Mouse (Mus musculus) ES-Bruce4 (cell line): Measurements from ENCODE around the gene Aco1. TPM values are rescaled to one million over a fixed set of nuclear protein-coding genes. Genes with fewer than 3 reads are reported as not detected.

Experiments used
- H3K27ac ChIP-seq: 2 replicates; pipeline ENCODE4 v1.5.1; 2012; ENCODE audit warnings: low read length, inconsistent platforms; ENCODE audit not compliant: insufficient read depth
- H3K27me3 ChIP-seq: 2 replicates; pipeline ENCODE4 v1.6.1; 2012; ENCODE audit warnings: mild to moderate bottlenecking, low read length, inconsistent platforms; ENCODE audit not compliant: control insufficient read depth, poor library complexity, insufficient read depth, severe bottlenecking
- H3K36me3 ChIP-seq: 2 replicates; pipeline ENCODE4 v1.6.1; 2012; ENCODE audit warnings: inconsistent platforms, mild to moderate bottlenecking, low read length, moderate library complexity; ENCODE audit not compliant: control insufficient read depth, poor library complexity, insufficient read depth, severe bottlenecking
- H3K4me1 ChIP-seq: one replicate; pipeline ENCODE4 v1.8.1; 2011; ENCODE audit warnings: low read length; ENCODE audit not compliant: control insufficient read depth, insufficient read depth
- H3K4me3 ChIP-seq: 2 replicates; pipeline ENCODE4 v1.5.1; 2011; ENCODE audit warnings: low read depth, mild to moderate bottlenecking, low read length
- H3K9ac ChIP-seq: 2 replicates; pipeline ENCODE4 v1.6.1; 2012; ENCODE audit warnings: low read depth, mild to moderate bottlenecking, inconsistent platforms; ENCODE audit not compliant: poor library complexity, severe bottlenecking
- H3K9me3 ChIP-seq: replicated peaks from 2 replicates; pipeline ENCODE4 v1.6.1; 2012; ENCODE audit warnings: mild to moderate bottlenecking, low read length, inconsistent platforms; ENCODE audit not compliant: control insufficient read depth, poor library complexity, insufficient read depth, severe bottlenecking
- CTCF ChIP-seq: IDR thresholded peaks from one replicate; pipeline ENCODE4 v1.8.1; 2011; ENCODE audit warnings: low read depth, low read length
- EP300 ChIP-seq: IDR thresholded peaks from 2 replicates; pipeline ENCODE4 v1.6.1; 2011; ENCODE audit warnings: low read depth, low read length; ENCODE audit not compliant: insufficient read depth
- POLR2A ChIP-seq: IDR thresholded peaks from one replicate; pipeline ENCODE4 v1.8.1; 2011; ENCODE audit warnings: low read length; ENCODE audit not compliant: insufficient read depth
- polyA plus RNA-seq: library from polyadenylated mRNA; stranded (reverse); fragments of >200 nt; gene quantifications from 2 replicates; pipeline ENCODE4 v1.2.4, GENCODE M21; 2011; ENCODE audit warnings: low read depth; ENCODE audit not compliant: missing spikeins, insufficient read depth, insufficient read length

Aco1 gene
- polyA plus RNA-seq, 1 experiment: 46.7 TPM

DNA sequence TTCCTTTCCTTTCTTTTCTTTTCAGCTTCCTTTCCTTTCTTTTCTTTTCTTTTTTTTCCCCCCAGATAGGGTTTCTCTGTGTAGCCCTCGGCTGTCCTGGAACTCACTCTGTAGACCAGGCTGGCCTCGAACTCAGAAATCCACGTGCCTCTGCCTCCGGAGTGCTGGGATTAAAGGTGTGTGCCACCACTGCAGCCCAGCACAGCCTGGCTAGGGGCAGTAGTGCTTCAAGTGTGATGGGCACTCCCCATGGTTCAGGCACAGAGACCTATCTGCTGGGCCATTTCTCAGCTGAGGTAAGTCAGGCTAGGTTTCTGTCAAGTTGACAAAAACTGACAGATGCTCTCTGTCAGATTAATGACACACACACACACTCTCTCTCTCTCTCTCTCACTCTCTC, 100.1 kb downstream of the Aco1 start:
- no peaks in the 10 kb centered on the region for H3K36me3 ChIP-seq
- H3K27me3 ChIP-seq: no peaks in the 10 kb centered on the region
- H3K4me1 ChIP-seq: no peaks in the 10 kb centered on the region
- no peaks in the 10 kb centered on the region for H3K9me3 ChIP-seq
- no peak overlapping the region for H3K4me3 ChIP-seq
- H3K27ac ChIP-seq: no peak overlapping the region
- TF ChIP-seq EP300: no peak
- no peak for TF ChIP-seq POLR2A
- TF ChIP-seq CTCF: no peak
- H3K9ac ChIP-seq: no peak overlapping the region

DNA sequence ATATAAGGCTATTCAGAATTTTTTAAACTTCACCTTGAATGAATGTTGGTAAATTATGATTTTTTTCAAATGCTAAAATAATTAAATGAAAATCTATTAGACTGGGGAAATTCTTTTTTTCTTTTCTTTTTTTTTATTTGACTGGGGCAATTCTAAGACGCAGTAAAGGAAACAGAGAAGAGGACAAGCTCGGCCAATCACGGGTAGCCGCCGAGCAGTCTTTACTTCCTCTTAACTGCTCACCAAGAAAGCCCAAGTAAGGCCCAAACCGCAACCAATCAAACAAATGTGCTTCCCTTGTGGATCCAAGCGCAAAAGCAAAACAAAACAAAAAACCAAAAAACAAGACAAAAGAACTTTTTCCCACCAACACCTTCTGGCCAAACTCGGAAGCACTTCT, 101.2 kb downstream of the Aco1 start:
- H3K4me3 ChIP-seq: no peak overlapping the region
- no peak for TF ChIP-seq EP300
- no peak for TF ChIP-seq CTCF
- no peak for TF ChIP-seq POLR2A
- H3K4me1 ChIP-seq: no peaks in the 10 kb centered on the region
- H3K9ac ChIP-seq: no peak overlapping the region
- no peaks in the 10 kb centered on the region for H3K36me3 ChIP-seq
- H3K9me3 ChIP-seq: no peaks in the 10 kb centered on the region
- no peak overlapping the region for H3K27ac ChIP-seq
- no peaks in the 10 kb centered on the region for H3K27me3 ChIP-seq

Other genes with a start within 250 kb of the Aco1 start
- gene Ddx58, start 96.7 kb downstream of the Aco1 start, polyA plus RNA-seq: 43.6 and 45.1 TPM in 2 replicates
- 4.4 and 4.5 TPM in 2 replicates for gene Smim27, start 126.5 kb downstream of the Aco1 start, polyA plus RNA-seq
- 62.2 and 66.3 TPM in 2 replicates for gene Topors, start 126.8 kb downstream of the Aco1 start, polyA plus RNA-seq
- 151 and 188 TPM in 2 replicates for gene Ndufb6, start 136.3 kb downstream of the Aco1 start, polyA plus RNA-seq